Mouse (Mus musculus): ENCODE results near the gene Adam12. TPM values are rescaled to one million over a fixed set of nuclear protein-coding genes. Genes with fewer than 3 reads are reported as not detected.

Adam12 gene
- polyA plus RNA-seq, 2 experiments: 17.0 to 18.1 TPM

GRCm38 (mm10) chr7:134144111-134144510 lies 87.8 kb downstream of the Adam12 start:
- H3K4me1 ChIP-seq (ENCODE audit: control insufficient read depth, insufficient read depth, low read length): peaks cover 8% of the 10 kb centered on the region
- H3K36me3 ChIP-seq (ENCODE audit: control insufficient read depth, insufficient read depth, low read length): no peaks in the 10 kb centered on the region
- H3K4me2 ChIP-seq (replicated peaks; ENCODE audit: low read depth, low read length, severe bottlenecking): no peak overlapping the region
- no peak for TF ChIP-seq POLR2A (IDR thresholded peaks at IDR 0.05; ENCODE audit: borderline replicate concordance, extremely low read depth, insufficient read depth, insufficient read length)
- no peaks in the 10 kb centered on the region for H3K9me3 ChIP-seq (ENCODE audit: control insufficient read depth, low read length)
- H3K27me3 ChIP-seq (ENCODE audit: control insufficient read depth, insufficient read depth, low read length): no peaks in the 10 kb centered on the region
- 81% methylated on average over 9 of the region's 9 CpGs for WGBS
- H3K4me3 ChIP-seq (replicated peaks; ENCODE audit: low read length): no peak overlapping the region
- H3K27ac ChIP-seq (replicated peaks; ENCODE audit: low read depth, low read length): no peak overlapping the region
- ATAC-seq (ENCODE audit: low FRiP score, low read depth) (no peak), DNase-seq (ENCODE audit: low spot score) (no peak)
- no peak overlapping the region for H3K9ac ChIP-seq (ENCODE audit: low read depth, low read length, severe bottlenecking)

- 35% methylated on average over 4 of the region's 4 CpGs for WGBS
- DNase-seq (ENCODE audit: low spot score): peak; percentile 70
- ATAC-seq (ENCODE audit: low FRiP score, low read depth): peak; percentile 57; the same call in 1 of the 2 replicates
Measured at GRCm38 (mm10) chr7:134139291-134139949, 92.5 kb downstream of the Adam12 start.

GRCm38 (mm10) chr7:134132323-134132722 lies 99.6 kb downstream of the Adam12 start:
- Histone ChIP-seq H3K9ac (ENCODE audit: low read depth, low read length, severe bottlenecking) (no peak overlapping the region), H3K27ac (replicated peaks; ENCODE audit: low read depth, low read length) (no peak overlapping the region), H3K4me1 (ENCODE audit: control insufficient read depth, insufficient read depth, low read length) (no peaks in the 10 kb centered on the region; the same call in 1 of the 2 replicates), H3K4me2 (replicated peaks; ENCODE audit: low read depth, low read length, severe bottlenecking) (no peak overlapping the region), H3K36me3 (ENCODE audit: control insufficient read depth, insufficient read depth, low read length) (no peaks in the 10 kb centered on the region; the same call in 1 of the 2 replicates), H3K27me3 (ENCODE audit: control insufficient read depth, insufficient read depth, low read length) (no peaks in the 10 kb centered on the region), H3K4me3 (replicated peaks; ENCODE audit: low read length) (no peak overlapping the region), H3K9me3 (ENCODE audit: control insufficient read depth, low read length) (no peaks in the 10 kb centered on the region)
- no peak for ATAC-seq (ENCODE audit: low FRiP score, low read depth)
- TF ChIP-seq POLR2A (IDR thresholded peaks at IDR 0.05; ENCODE audit: borderline replicate concordance, extremely low read depth, insufficient read depth, insufficient read length): no peak
- peak; percentile 4 for DNase-seq (ENCODE audit: low spot score)
- whole genome bisulfite sequencing: 39% methylated on average over 2 of the region's 2 CpGs

More at GRCm38 (mm10) chr7:134139291-134139949, 92.5 kb downstream of the Adam12 start:
- Histone ChIP-seq H3K27ac (replicated peaks; ENCODE audit: low read depth, low read length) (no peak overlapping the region), H3K4me3 (replicated peaks; ENCODE audit: low read length) (no peak overlapping the region), H3K9me3 (ENCODE audit: control insufficient read depth, low read length) (no peaks in the 10 kb centered on the region), H3K4me1 (ENCODE audit: control insufficient read depth, insufficient read depth, low read length) (peaks cover 5% of the 10 kb centered on the region), H3K4me2 (replicated peaks; ENCODE audit: low read depth, low read length, severe bottlenecking) (no peak overlapping the region), H3K36me3 (ENCODE audit: control insufficient read depth, insufficient read depth, low read length) (no peaks in the 10 kb centered on the region; the same call in 1 of the 2 replicates), H3K9ac (ENCODE audit: low read depth, low read length, severe bottlenecking) (no peak overlapping the region), H3K27me3 (ENCODE audit: control insufficient read depth, insufficient read depth, low read length) (no peaks in the 10 kb centered on the region)
- no peak for TF ChIP-seq POLR2A (IDR thresholded peaks at IDR 0.05; ENCODE audit: borderline replicate concordance, extremely low read depth, insufficient read depth, insufficient read length)

- Histone ChIP-seq H3K9me3 (ENCODE audit: control insufficient read depth, low read length) (no peaks in the 10 kb centered on the region), H3K4me3 (replicated peaks; ENCODE audit: low read length) (no peak overlapping the region), H3K27ac (replicated peaks; ENCODE audit: low read depth, low read length) (no peak overlapping the region), H3K36me3 (ENCODE audit: control insufficient read depth, insufficient read depth, low read length) (no peaks in the 10 kb centered on the region), H3K4me2 (replicated peaks; ENCODE audit: low read depth, low read length, severe bottlenecking) (no peak overlapping the region), H3K27me3 (ENCODE audit: control insufficient read depth, insufficient read depth, low read length) (no peaks in the 10 kb centered on the region), H3K9ac (ENCODE audit: low read depth, low read length, severe bottlenecking) (no peak overlapping the region), H3K4me1 (ENCODE audit: control insufficient read depth, insufficient read depth, low read length) (no peaks in the 10 kb centered on the region; the same call in 1 of the 2 replicates)
- no peak for TF ChIP-seq POLR2A (IDR thresholded peaks at IDR 0.05; ENCODE audit: borderline replicate concordance, extremely low read depth, insufficient read depth, insufficient read length)
- 79% methylated on average over 5 of the region's 5 CpGs for WGBS
- ATAC-seq (ENCODE audit: low FRiP score, low read depth): no peak
- no peak for DNase-seq (ENCODE audit: low spot score)
Measured at GRCm38 (mm10) chr7:134128087-134128522, 103.8 kb downstream of the Adam12 start.

GRCm38 (mm10) chr7:134121397-134121796 lies 110.5 kb downstream of the Adam12 start:
- Histone ChIP-seq H3K9me3 (ENCODE audit: control insufficient read depth, low read length) (no peaks in the 10 kb centered on the region), H3K36me3 (ENCODE audit: control insufficient read depth, insufficient read depth, low read length) (no peaks in the 10 kb centered on the region), H3K9ac (ENCODE audit: low read depth, low read length, severe bottlenecking) (no peak overlapping the region), H3K27me3 (ENCODE audit: control insufficient read depth, insufficient read depth, low read length) (no peaks in the 10 kb centered on the region), H3K4me3 (replicated peaks; ENCODE audit: low read length) (no peak overlapping the region), H3K4me1 (ENCODE audit: control insufficient read depth, insufficient read depth, low read length) (no peaks in the 10 kb centered on the region), H3K27ac (replicated peaks; ENCODE audit: low read depth, low read length) (no peak overlapping the region), H3K4me2 (replicated peaks; ENCODE audit: low read depth, low read length, severe bottlenecking) (no peak overlapping the region)
- ATAC-seq (ENCODE audit: low FRiP score, low read depth): no peak
- WGBS: 37% methylated on average over 2 of the region's 2 CpGs
- no peak for DNase-seq (ENCODE audit: low spot score)
- TF ChIP-seq POLR2A (IDR thresholded peaks at IDR 0.05; ENCODE audit: borderline replicate concordance, extremely low read depth, insufficient read depth, insufficient read length): no peak

Data from limb, embryonic 14.5 days (tissue).